Mouse (Mus musculus): ENCODE results near the gene Atg101. TPM values are rescaled to one million over a fixed set of nuclear protein-coding genes. Genes with fewer than 3 reads are reported as not detected.
A peak's percentile ranks its signal among the peaks of the same experiment; 100 is the strongest.

The Atg101 gene
- total RNA-seq, 1 experiment from 2014 or later, result 59.4 TPM

DNA sequence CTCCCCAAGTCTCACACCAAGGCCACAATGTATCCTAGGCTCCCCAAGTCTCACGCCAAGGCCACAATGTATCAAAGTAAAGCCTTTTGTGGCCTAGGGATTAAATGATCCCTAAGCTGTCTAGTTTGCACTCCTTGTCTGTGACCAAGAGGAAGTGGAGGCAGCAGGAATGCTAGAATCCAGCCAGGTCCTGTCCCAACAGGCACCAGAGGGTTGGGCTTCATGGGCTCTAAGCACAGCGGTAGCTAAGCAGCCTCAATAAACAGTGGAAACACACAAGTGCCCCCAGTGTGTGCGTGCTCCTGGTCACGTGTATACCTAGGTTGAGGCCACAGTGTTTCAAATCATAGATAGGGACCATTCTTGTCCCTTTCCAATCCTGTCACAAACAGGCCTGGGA is 54.3 kb downstream of the Atg101 start:
- ATAC-seq (replicated peaks in 1 of 2; ENCODE audit: insufficient read depth in 1 of 2, low FRiP score in 2 of 2, low TSS enrichment in 1 of 2, low read depth in 1 of 2, poor library complexity in 2 of 2, severe bottlenecking in 2 of 2), result no peak

GRCm38 (mm10) chr15:101339537-101339936 is 55.5 kb downstream of the Atg101 start:
- ATAC-seq (replicated peaks in 1 of 2; ENCODE audit: insufficient read depth in 1 of 2, low FRiP score in 2 of 2, low TSS enrichment in 1 of 2, low read depth in 1 of 2, poor library complexity in 2 of 2, severe bottlenecking in 2 of 2), result peak; percentile 67 to 69

Other genes starting within 250 kb of the Atg101 start
- not detected in 2 replicates for gene Gm47841, start 236.9 kb upstream of the Atg101 start, total RNA-seq (2017)
- gene Fignl2, start 205.7 kb upstream of the Atg101 start, total RNA-seq (2017), result not detected in 2 replicates
- not detected in 2 replicates for gene Ankrd33, start 168.5 kb upstream of the Atg101 start, total RNA-seq (2017)
- gene Acvrl1, start 155.8 kb upstream of the Atg101 start, total RNA-seq (2017), result 2.0 and 4.8 TPM in 2 replicates
- 19.6 and 25.5 TPM in 2 replicates for gene Acvr1b, start 110.2 kb upstream of the Atg101 start, total RNA-seq (2017)
- 6.6 and 7.8 TPM in 2 replicates for gene Grasp, start 60.1 kb upstream of the Atg101 start, total RNA-seq (2017)
- gene Nr4a1, start 30.0 kb upstream of the Atg101 start, total RNA-seq (2017), result 246 and 344 TPM in 2 replicates
- 0.63 TPM in 1 of 2 replicates, not detected in the other for gene 6030408B16Rik, start 8.9 kb downstream of the Atg101 start, total RNA-seq (2017)
- gene Krt80, start 85.9 kb downstream of the Atg101 start, total RNA-seq (2017), result 2.8 TPM in 2 replicates
- gene Krt7, start 126.8 kb downstream of the Atg101 start, total RNA-seq (2017), result 11.5 and 13.9 TPM in 2 replicates
- gene Krt87, start 154.5 kb downstream of the Atg101 start, total RNA-seq (2017), result 0.44 TPM in 1 of 2 replicates, not detected in the other
- gene Krt88, start 163.5 kb downstream of the Atg101 start, total RNA-seq (2017), result not detected in 2 replicates
- gene Krt81, start 179.5 kb downstream of the Atg101 start, total RNA-seq (2017), result not detected in 2 replicates
- not detected in 2 replicates for gene Krt86, start 189.2 kb downstream of the Atg101 start, total RNA-seq (2017)
- 0.56 TPM in 1 of 2 replicates, not detected in the other for gene Krt83, start 207.2 kb downstream of the Atg101 start, total RNA-seq (2017)
- gene Gm49425, start 233.0 kb downstream of the Atg101 start, total RNA-seq (2017), result not detected in 2 replicates
- not detected in 2 replicates for gene Krt84, start 248.5 kb downstream of the Atg101 start, total RNA-seq (2017)